Mouse (Mus musculus): ENCODE data around the gene Jakmip3. TPM values are rescaled to one million over a fixed set of nuclear protein-coding genes. Genes with fewer than 3 reads are reported as not detected.

Jakmip3 gene
- polyA plus RNA-seq, 1 experiment from 2014 or later: 0.14 TPM

GRCm38 (mm10) chr7:139063406-139063805 lies 122.9 kb downstream of the Jakmip3 start:
- H3K9ac ChIP-seq (ENCODE audit: low read length): no peak overlapping the region
- H3K27me3 ChIP-seq (ENCODE audit: control insufficient read depth, insufficient read depth, low read length): peaks cover 3% of the 10 kb centered on the region; the same call in 1 of the 2 replicates
- no peak overlapping the region for H3K27ac ChIP-seq (replicated peaks in 1 of 2; ENCODE audit: control insufficient read depth in 1 of 2, insufficient read depth in 1 of 2, low read depth in 2 of 2, low read length in 2 of 2)
- H3K36me3 ChIP-seq (ENCODE audit: control insufficient read depth, insufficient read depth, low read length): no peaks in the 10 kb centered on the region
- no peak for ATAC-seq (ENCODE audit: insufficient number of reproducible peaks, insufficient read depth, low FRiP score, low read depth)
- no peaks in the 10 kb centered on the region for H3K9me3 ChIP-seq (ENCODE audit: control insufficient read depth, low read length)
- H3K4me2 ChIP-seq (ENCODE audit: low read length): no peak overlapping the region
- WGBS: 52% methylated on average over 4 of the region's 4 CpGs
- H3K4me1 ChIP-seq (ENCODE audit: control insufficient read depth in 2 of 2, insufficient read depth in 2 of 2, low read length in 2 of 2): no peaks in the 10 kb centered on the region
- H3K4me3 ChIP-seq (ENCODE audit: control insufficient read depth in 1 of 2, insufficient read depth in 1 of 2, low read depth in 1 of 2, low read length in 2 of 2): no peak overlapping the region

GRCm38 (mm10) chr7:139068182-139068623 lies 127.7 kb downstream of the Jakmip3 start:
- no peak overlapping the region for H3K9ac ChIP-seq (ENCODE audit: low read length)
- H3K36me3 ChIP-seq (ENCODE audit: control insufficient read depth, insufficient read depth, low read length): no peaks in the 10 kb centered on the region
- 3% methylated on average over 2 of the region's 2 CpGs for WGBS
- H3K4me3 ChIP-seq (ENCODE audit: control insufficient read depth in 1 of 2, insufficient read depth in 1 of 2, low read depth in 1 of 2, low read length in 2 of 2): no peak overlapping the region
- peaks cover 3% of the 10 kb centered on the region; the same call in 1 of the 2 replicates for H3K27me3 ChIP-seq (ENCODE audit: control insufficient read depth, insufficient read depth, low read length)
- no peaks in the 10 kb centered on the region for H3K4me1 ChIP-seq (ENCODE audit: control insufficient read depth in 2 of 2, insufficient read depth in 2 of 2, low read length in 2 of 2)
- no peak for ATAC-seq (ENCODE audit: insufficient number of reproducible peaks, insufficient read depth, low FRiP score, low read depth)
- H3K4me2 ChIP-seq (ENCODE audit: low read length): no peak overlapping the region
- no peak overlapping the region for H3K27ac ChIP-seq (replicated peaks in 1 of 2; ENCODE audit: control insufficient read depth in 1 of 2, insufficient read depth in 1 of 2, low read depth in 2 of 2, low read length in 2 of 2)
- no peaks in the 10 kb centered on the region for H3K9me3 ChIP-seq (ENCODE audit: control insufficient read depth, low read length)

GRCm38 (mm10) chr7:139074189-139074588 lies 133.7 kb downstream of the Jakmip3 start:
- H3K4me1 ChIP-seq (ENCODE audit: control insufficient read depth in 2 of 2, insufficient read depth in 2 of 2, low read length in 2 of 2): peaks cover 0 to 4% of the 10 kb centered on the region in 2 experiments; a peak in 2 of 4 replicates
- no peaks in the 10 kb centered on the region for H3K9me3 ChIP-seq (ENCODE audit: control insufficient read depth, low read length)
- no peak overlapping the region for H3K27ac ChIP-seq (replicated peaks in 1 of 2; ENCODE audit: control insufficient read depth in 1 of 2, insufficient read depth in 1 of 2, low read depth in 2 of 2, low read length in 2 of 2)
- no peak overlapping the region for H3K9ac ChIP-seq (ENCODE audit: low read length)
- ATAC-seq (ENCODE audit: insufficient number of reproducible peaks, insufficient read depth, low FRiP score, low read depth): no peak
- H3K27me3 ChIP-seq (ENCODE audit: control insufficient read depth, insufficient read depth, low read length): no peaks in the 10 kb centered on the region
- H3K36me3 ChIP-seq (ENCODE audit: control insufficient read depth, insufficient read depth, low read length): no peaks in the 10 kb centered on the region
- WGBS: 28% methylated on average over 6 of the region's 6 CpGs
- H3K4me2 ChIP-seq (ENCODE audit: low read length): no peak overlapping the region
- H3K4me3 ChIP-seq (ENCODE audit: control insufficient read depth in 1 of 2, insufficient read depth in 1 of 2, low read depth in 1 of 2, low read length in 2 of 2): no peak overlapping the region

- Histone ChIP-seq H3K36me3 (ENCODE audit: control insufficient read depth, insufficient read depth, low read length) (no peaks in the 10 kb centered on the region), H3K4me1 (ENCODE audit: control insufficient read depth in 2 of 2, insufficient read depth in 2 of 2, low read length in 2 of 2) (peaks cover 0 to 4% of the 10 kb centered on the region in 2 experiments; a peak in 2 of 4 replicates), H3K9me3 (ENCODE audit: control insufficient read depth, low read length) (no peaks in the 10 kb centered on the region), H3K9ac (ENCODE audit: low read length) (no peak overlapping the region), H3K4me3 (ENCODE audit: control insufficient read depth in 1 of 2, insufficient read depth in 1 of 2, low read depth in 1 of 2, low read length in 2 of 2) (no peak overlapping the region), H3K27me3 (ENCODE audit: control insufficient read depth, insufficient read depth, low read length) (no peaks in the 10 kb centered on the region), H3K27ac (replicated peaks in 1 of 2; ENCODE audit: control insufficient read depth in 1 of 2, insufficient read depth in 1 of 2, low read depth in 2 of 2, low read length in 2 of 2) (no peak overlapping the region), H3K4me2 (ENCODE audit: low read length) (no peak overlapping the region)
- no peak for ATAC-seq (ENCODE audit: insufficient number of reproducible peaks, insufficient read depth, low FRiP score, low read depth)
- WGBS: 62% methylated on average over 14 of the region's 14 CpGs
Observed at GRCm38 (mm10) chr7:139075054-139075794, 134.7 kb downstream of the Jakmip3 start.

GRCm38 (mm10) chr7:139077283-139077682 lies 136.8 kb downstream of the Jakmip3 start:
- ATAC-seq (ENCODE audit: insufficient number of reproducible peaks, insufficient read depth, low FRiP score, low read depth): no peak
- 0 out of 2 replicates have a peak, but pooled peaks cover 2% of the 10 kb centered on the region for H3K9me3 ChIP-seq (ENCODE audit: control insufficient read depth, low read length)
- H3K27me3 ChIP-seq (ENCODE audit: control insufficient read depth, insufficient read depth, low read length): 0 out of 2 replicates have a peak, but pooled peaks cover 3% of the 10 kb centered on the region
- 16% methylated on average over 7 of the region's 7 CpGs for WGBS
- no peaks in the 10 kb centered on the region for H3K36me3 ChIP-seq (ENCODE audit: control insufficient read depth, insufficient read depth, low read length)
- no peak overlapping the region for H3K4me3 ChIP-seq (ENCODE audit: control insufficient read depth in 1 of 2, insufficient read depth in 1 of 2, low read depth in 1 of 2, low read length in 2 of 2)
- H3K4me2 ChIP-seq (ENCODE audit: low read length): no peak overlapping the region
- H3K4me1 ChIP-seq (ENCODE audit: control insufficient read depth in 2 of 2, insufficient read depth in 2 of 2, low read length in 2 of 2): peaks cover 0 to 4% of the 10 kb centered on the region in 2 experiments; a peak in 2 of 4 replicates
- no peak overlapping the region for H3K27ac ChIP-seq (replicated peaks in 1 of 2; ENCODE audit: control insufficient read depth in 1 of 2, insufficient read depth in 1 of 2, low read depth in 2 of 2, low read length in 2 of 2)
- H3K9ac ChIP-seq (ENCODE audit: low read length): no peak overlapping the region

GRCm38 (mm10) chr7:139078181-139078580 lies 137.7 kb downstream of the Jakmip3 start:
- peaks cover 0 to 4% of the 10 kb centered on the region in 2 experiments; a peak in 2 of 4 replicates for H3K4me1 ChIP-seq (ENCODE audit: control insufficient read depth in 2 of 2, insufficient read depth in 2 of 2, low read length in 2 of 2)
- 0 out of 2 replicates have a peak, but pooled peaks cover 6% of the 10 kb centered on the region for H3K27me3 ChIP-seq (ENCODE audit: control insufficient read depth, insufficient read depth, low read length)
- no peak overlapping the region for H3K9ac ChIP-seq (ENCODE audit: low read length)
- no peak overlapping the region for H3K4me3 ChIP-seq (ENCODE audit: control insufficient read depth in 1 of 2, insufficient read depth in 1 of 2, low read depth in 1 of 2, low read length in 2 of 2)
- H3K9me3 ChIP-seq (ENCODE audit: control insufficient read depth, low read length): 0 out of 2 replicates have a peak, but pooled peaks cover 2% of the 10 kb centered on the region
- no peaks in the 10 kb centered on the region for H3K36me3 ChIP-seq (ENCODE audit: control insufficient read depth, insufficient read depth, low read length)
- no peak overlapping the region for H3K27ac ChIP-seq (replicated peaks in 1 of 2; ENCODE audit: control insufficient read depth in 1 of 2, insufficient read depth in 1 of 2, low read depth in 2 of 2, low read length in 2 of 2)
- no peak overlapping the region for H3K4me2 ChIP-seq (ENCODE audit: low read length)
- 67% methylated on average over 6 of the region's 6 CpGs for WGBS
- no peak for ATAC-seq (ENCODE audit: insufficient number of reproducible peaks, insufficient read depth, low FRiP score, low read depth)

GRCm38 (mm10) chr7:139079141-139079540 lies 138.6 kb downstream of the Jakmip3 start:
- H3K27ac ChIP-seq (replicated peaks in 1 of 2; ENCODE audit: control insufficient read depth in 1 of 2, insufficient read depth in 1 of 2, low read depth in 2 of 2, low read length in 2 of 2): no peak overlapping the region
- H3K4me3 ChIP-seq (ENCODE audit: control insufficient read depth in 1 of 2, insufficient read depth in 1 of 2, low read depth in 1 of 2, low read length in 2 of 2): no peak overlapping the region
- H3K4me1 ChIP-seq (ENCODE audit: control insufficient read depth in 2 of 2, insufficient read depth in 2 of 2, low read length in 2 of 2): peaks cover 0 to 4% of the 10 kb centered on the region in 2 experiments; a peak in 2 of 4 replicates
- no peak for ATAC-seq (ENCODE audit: insufficient number of reproducible peaks, insufficient read depth, low FRiP score, low read depth)
- no peaks in the 10 kb centered on the region for H3K36me3 ChIP-seq (ENCODE audit: control insufficient read depth, insufficient read depth, low read length)
- H3K27me3 ChIP-seq (ENCODE audit: control insufficient read depth, insufficient read depth, low read length): 0 out of 2 replicates have a peak, but pooled peaks cover 12% of the 10 kb centered on the region
- H3K9me3 ChIP-seq (ENCODE audit: control insufficient read depth, low read length): 0 out of 2 replicates have a peak, but pooled peaks cover 2% of the 10 kb centered on the region
- WGBS: 62% methylated on average over 7 of the region's 7 CpGs
- H3K9ac ChIP-seq (ENCODE audit: low read length): no peak overlapping the region
- no peak overlapping the region for H3K4me2 ChIP-seq (ENCODE audit: low read length)

Measured in heart, embryonic 14.5 days (tissue).